Mouse (Mus musculus): Measurements from ENCODE around the gene Myo1a. TPM values are rescaled to one million over a fixed set of nuclear protein-coding genes. Genes with fewer than 3 reads are reported as not detected.
"Not testable (repeated sequence)": the region's sequence is repeated elsewhere in the genome, so short reads cannot be mapped to it uniquely, and the experiment has no call there.

Gene Myo1a
- polyA plus RNA-seq, 1 experiment from 2014 or later = 0.77 TPM

GRCm38 (mm10) chr10:127751548-127751947 is 46.6 kb downstream of the Myo1a start, which contains the start of gene Gpr182:
Gpr182 (minus strand) TSS chr10:127751732.
- no peak within 1 kb of the TSS for H3K27ac ChIP-seq (replicated peaks)
- H3K9ac ChIP-seq = no peak within 1 kb of the TSS
- peaks cover 14% of the 10 kb centered on the region for H3K36me3 ChIP-seq
- 57% methylated on average over 8 of the region's 8 CpGs for WGBS
- no peaks in the 10 kb centered on the region for H3K27me3 ChIP-seq
- ATAC-seq (ENCODE audit: low FRiP score, low read depth) = no peak
- peak within 1 kb of the TSS; percentile 36 for H3K4me2 ChIP-seq
- no peak within 1 kb of the TSS for H3K4me3 ChIP-seq
- 0 out of 2 replicates have a peak, but pooled peaks cover 6% of the 10 kb centered on the region for H3K4me1 ChIP-seq (replicated peaks)
- H3K9me3 ChIP-seq = no peaks in the 10 kb centered on the region

GRCm38 (mm10) chr10:127754566-127755166 is 49.7 kb downstream of the Myo1a start:
- Histone ChIP-seq H3K9ac (no peak overlapping the region), H3K36me3 (no peaks in the 10 kb centered on the region), H3K4me2 (no peak overlapping the region), H3K4me3 (no peak overlapping the region), H3K27ac (replicated peaks) (no peak overlapping the region), H3K27me3 (no peaks in the 10 kb centered on the region), H3K9me3 (no peaks in the 10 kb centered on the region), H3K4me1 (replicated peaks) (0 out of 2 replicates have a peak, but pooled peaks cover 2% of the 10 kb centered on the region)
- no peak for ATAC-seq (ENCODE audit: low FRiP score, low read depth)
- WGBS = 76% methylated on average over 6 of the region's 6 CpGs

GRCm38 (mm10) chr10:127755246-127755645 is 50.3 kb downstream of the Myo1a start:
- Histone ChIP-seq H3K9me3 (no peaks in the 10 kb centered on the region), H3K4me3 (no peak overlapping the region), H3K27ac (replicated peaks) (no peak overlapping the region), H3K4me1 (replicated peaks) (no peaks in the 10 kb centered on the region), H3K9ac (no peak overlapping the region), H3K27me3 (no peaks in the 10 kb centered on the region), H3K4me2 (no peak overlapping the region), H3K36me3 (no peaks in the 10 kb centered on the region)
- no peak for ATAC-seq (ENCODE audit: low FRiP score, low read depth)
- WGBS = 72% methylated on average over 3 of the region's 3 CpGs

- Histone ChIP-seq H3K9me3 (no peaks in the 10 kb centered on the region), H3K27ac (replicated peaks) (no peak overlapping the region), H3K27me3 (no peaks in the 10 kb centered on the region), H3K9ac (no peak overlapping the region), H3K4me2 (peak overlapping the region; percentile 33), H3K4me3 (peak overlapping the region; percentile 9; the same call in 1 of the 2 replicates), H3K36me3 (no peaks in the 10 kb centered on the region), H3K4me1 (replicated peaks) (no peaks in the 10 kb centered on the region)
- 53% methylated on average over 18 of the region's 18 CpGs for WGBS
- no peak for ATAC-seq (ENCODE audit: low FRiP score, low read depth)
Observed at GRCm38 (mm10) chr10:127755770-127756468, 50.9 kb downstream of the Myo1a start.

- Histone ChIP-seq H3K27me3 (no peaks in the 10 kb centered on the region), H3K4me2 (no peak within 1 kb of the TSS), H3K9me3 (no peaks in the 10 kb centered on the region), H3K36me3 (no peaks in the 10 kb centered on the region), H3K4me1 (replicated peaks) (no peaks in the 10 kb centered on the region), H3K9ac (no peak within 1 kb of the TSS), H3K27ac (replicated peaks) (no peak within 1 kb of the TSS), H3K4me3 (no peak within 1 kb of the TSS)
- ATAC-seq (ENCODE audit: low FRiP score, low read depth) = no peak
- WGBS = 80% methylated on average over 9 of the region's 9 CpGs
Observed at GRCm38 (mm10) chr10:127759181-127760110, 54.5 kb downstream of the Myo1a start, which contains the start of the genes Rdh1 and Rdh16f1. Rdh1 (plus strand) TSS chr10:127759721. Rdh16f1 (plus strand) TSS chr10:127759787.

- not testable (repeated sequence) for ATAC-seq (ENCODE audit: low FRiP score, low read depth); H3K4me1 ChIP-seq (replicated peaks); H3K9me3 ChIP-seq; H3K36me3 ChIP-seq; H3K4me2 ChIP-seq; H3K9ac ChIP-seq; H3K27me3 ChIP-seq; H3K27ac ChIP-seq (replicated peaks); H3K4me3 ChIP-seq
- 92% methylated on average over 10 of the region's 10 CpGs for WGBS
Observed at GRCm38 (mm10) chr10:127762926-127763325, 58.0 kb downstream of the Myo1a start.

GRCm38 (mm10) chr10:127763914-127764680 is 59.1 kb downstream of the Myo1a start:
- no peak overlapping the region for H3K4me2 ChIP-seq
- no peak for ATAC-seq (ENCODE audit: low FRiP score, low read depth)
- H3K27me3 ChIP-seq = no peaks in the 10 kb centered on the region
- no peaks in the 10 kb centered on the region for H3K9me3 ChIP-seq
- H3K4me3 ChIP-seq = no peak overlapping the region
- H3K9ac ChIP-seq = no peak overlapping the region
- H3K27ac ChIP-seq (replicated peaks) = no peak overlapping the region
- no peaks in the 10 kb centered on the region for H3K36me3 ChIP-seq
- 65% methylated on average over 12 of the region's 12 CpGs for WGBS
- H3K4me1 ChIP-seq (replicated peaks) = no peaks in the 10 kb centered on the region

- Histone ChIP-seq H3K9ac (no peak overlapping the region), H3K27ac (replicated peaks) (no peak overlapping the region), H3K36me3 (no peaks in the 10 kb centered on the region), H3K9me3 (no peaks in the 10 kb centered on the region), H3K4me3 (no peak overlapping the region), H3K27me3 (no peaks in the 10 kb centered on the region), H3K4me2 (no peak overlapping the region), H3K4me1 (replicated peaks) (no peaks in the 10 kb centered on the region)
- ATAC-seq (ENCODE audit: low FRiP score, low read depth) = no peak
- 85% methylated on average over 1 of the region's 1 CpGs for WGBS
Observed at GRCm38 (mm10) chr10:127766564-127766963, 61.6 kb downstream of the Myo1a start.

Other genes with a start within 250 kb of the Myo1a start
- gene Stac3, start 203.5 kb upstream of the Myo1a start, polyA plus RNA-seq (2015; fragmentation: Nextera tagmentation; extraction: Ambion mirVana) = 2.5 and 2.9 TPM in 2 replicates
- gene Ndufa4l2, start 190.2 kb upstream of the Myo1a start, polyA plus RNA-seq (2015; fragmentation: Nextera tagmentation; extraction: Ambion mirVana) = 20.7 and 24.4 TPM in 2 replicates
- gene Shmt2, start 182.7 kb upstream of the Myo1a start, polyA plus RNA-seq (2015; fragmentation: Nextera tagmentation; extraction: Ambion mirVana) = 56.2 and 64.8 TPM in 2 replicates
- gene Nxph4, start 170.6 kb upstream of the Myo1a start, polyA plus RNA-seq (2015; fragmentation: Nextera tagmentation; extraction: Ambion mirVana) = 161 and 194 TPM in 2 replicates
- 102 and 114 TPM in 2 replicates for gene Lrp1, start 84.0 kb upstream of the Myo1a start, polyA plus RNA-seq (2015; fragmentation: Nextera tagmentation; extraction: Ambion mirVana)
- gene Stat6, start 62.2 kb upstream of the Myo1a start, polyA plus RNA-seq (2015; fragmentation: Nextera tagmentation; extraction: Ambion mirVana) = 6.2 and 6.3 TPM in 2 replicates
- 3.1 and 3.4 TPM in 2 replicates for gene Nemp1, start 38.3 kb upstream of the Myo1a start, polyA plus RNA-seq (2015; fragmentation: Nextera tagmentation; extraction: Ambion mirVana)
- gene Nab2, start 36.6 kb upstream of the Myo1a start, polyA plus RNA-seq (2015; fragmentation: Nextera tagmentation; extraction: Ambion mirVana) = 2.5 and 2.7 TPM in 2 replicates
- gene Tac2, start 19.3 kb downstream of the Myo1a start, polyA plus RNA-seq (2015; fragmentation: Nextera tagmentation; extraction: Ambion mirVana) = 0.42 and 1.2 TPM in 2 replicates
- gene Zbtb39, start 34.4 kb downstream of the Myo1a start, polyA plus RNA-seq (2015; fragmentation: Nextera tagmentation; extraction: Ambion mirVana) = 3.2 and 4.1 TPM in 2 replicates
- gene Gpr182, start 46.6 kb downstream of the Myo1a start, polyA plus RNA-seq (2015; fragmentation: Nextera tagmentation; extraction: Ambion mirVana) = 1.8 TPM in 2 replicates
- 0.08 TPM in 1 of 2 replicates, not detected in the other for gene Rdh1, start 54.6 kb downstream of the Myo1a start, polyA plus RNA-seq (2015; fragmentation: Nextera tagmentation; extraction: Ambion mirVana)
- not detected in 2 replicates for gene Rdh16f1, start 54.6 kb downstream of the Myo1a start, polyA plus RNA-seq (2015; fragmentation: Nextera tagmentation; extraction: Ambion mirVana)
- gene Rdh9, start 71.2 kb downstream of the Myo1a start, polyA plus RNA-seq (2015; fragmentation: Nextera tagmentation; extraction: Ambion mirVana) = 0.09 and 0.21 TPM in 2 replicates
- gene Rdh16, start 96.0 kb downstream of the Myo1a start, polyA plus RNA-seq (2015; fragmentation: Nextera tagmentation; extraction: Ambion mirVana) = not detected in 2 replicates
- gene Rdh19, start 144.8 kb downstream of the Myo1a start, polyA plus RNA-seq (2015; fragmentation: Nextera tagmentation; extraction: Ambion mirVana) = not detected in 2 replicates
- gene Rdh16f2, start 161.3 kb downstream of the Myo1a start, polyA plus RNA-seq (2015; fragmentation: Nextera tagmentation; extraction: Ambion mirVana) = not detected in 2 replicates
- gene Rdh7, start 183.6 kb downstream of the Myo1a start, polyA plus RNA-seq (2015; fragmentation: Nextera tagmentation; extraction: Ambion mirVana) = not detected in 2 replicates
- not detected in 2 replicates for gene Sdr9c7, start 193.3 kb downstream of the Myo1a start, polyA plus RNA-seq (2015; fragmentation: Nextera tagmentation; extraction: Ambion mirVana)

Data from hindbrain, embryonic 15.5 days (tissue).